In genomic region chr1:137488226-137488625, GRCm38 (mm10) we compare ENCODE assay signal across 16 mouse cellular contexts.
"Had no signal": no experiment of that assay in that cellular context is flagged by ENCODE, and none has a peak within 500 bp of the region (broad histone marks: within the 10 kb centered on the region; RNA-seq: fewer than 3 reads in every experiment).

No protein-coding gene starts in this region.

- ATAC-seq: hindbrain, embryonic 16.5 days; inflammation-experienced regulatory T-cells, adult 6 months; intestine, postnatal 0 days; liver, postnatal 0 days had no signal

- H3K4me3 ChIP-seq: hindbrain, embryonic 12.5 days; layer of hippocampus, adult 2 months; limb, embryonic 12.5 days; liver, embryonic 13.5 days; midbrain, embryonic 10.5 days; myocyte; neural tube, embryonic 15.5 days had no signal

- DNase-seq: liver; liver, embryonic 13.5 days; liver, postnatal 0 days; midbrain, embryonic 14.5 days; right cerebral cortex, adult 18-20 months; right cerebral cortex, postnatal 25 days; thymus, postnatal 36 days had no signal

- H3K9ac ChIP-seq: hindbrain, embryonic 12.5 days; limb, embryonic 12.5 days; liver, embryonic 13.5 days; liver, postnatal 0 days; neural tube, embryonic 15.5 days had no signal

- H3K4me2 ChIP-seq: hindbrain, embryonic 12.5 days; limb, embryonic 12.5 days; liver, embryonic 13.5 days; neural tube, embryonic 15.5 days had no signal

- H3K36me3 ChIP-seq: hindbrain, embryonic 12.5 days; limb, embryonic 12.5 days; liver, embryonic 13.5 days; midbrain, embryonic 10.5 days; neural tube, embryonic 15.5 days had no signal

- H3K9me3 ChIP-seq: hindbrain, embryonic 12.5 days; limb, embryonic 12.5 days; liver, embryonic 13.5 days; midbrain, embryonic 10.5 days; neural tube, embryonic 15.5 days had no signal

- H3K27ac ChIP-seq: hindbrain, embryonic 12.5 days; layer of hippocampus, adult 2 months; limb, embryonic 12.5 days; liver, embryonic 13.5 days; midbrain, embryonic 10.5 days; neural tube, embryonic 15.5 days had no signal

- H3K27me3 ChIP-seq: hindbrain, embryonic 12.5 days; limb, embryonic 12.5 days; liver, embryonic 13.5 days; neural tube, embryonic 15.5 days had no signal

- H3K4me1 ChIP-seq: hindbrain, embryonic 12.5 days; limb, embryonic 12.5 days; liver, embryonic 13.5 days; midbrain, embryonic 10.5 days; neural tube, embryonic 15.5 days had no signal
